Mouse (Mus musculus): ENCODE data around the gene Iqcd. TPM values are rescaled to one million over a fixed set of nuclear protein-coding genes. Genes with fewer than 3 reads are reported as not detected.

Iqcd gene
- total RNA-seq, 2 experiments from 2014 or later = 0.70 to 1.3 TPM

GRCm38 (mm10) chr5:120653873-120654272, 65.1 kb downstream of the Iqcd start:
- no peak for DNase-seq (ENCODE audit: low spot score in 2 of 2)

GRCm38 (mm10) chr5:120656281-120656751, 67.5 kb downstream of the Iqcd start:
- peak; percentile 65 to 72 for DNase-seq (ENCODE audit: low spot score in 2 of 2)

Other genes with a start within 250 kb of the Iqcd start
- gene Lhx5, start 157.3 kb upstream of the Iqcd start, total RNA-seq (2021) = not detected
- 1 to 10 TPM; 7.9 to 8.6 TPM for gene Sdsl, start 116.2 kb upstream of the Iqcd start, total RNA-seq (2021)
- not detected for gene Sds, start 112.5 kb upstream of the Iqcd start, total RNA-seq (2021)
- gene Plbd2, start 85.4 kb upstream of the Iqcd start, total RNA-seq (2021) = 10 to 100 TPM; 54.5 to 57.2 TPM
- 1 to 10 TPM; 5.8 to 8.1 TPM for gene Slc8b1, start 77.8 kb upstream of the Iqcd start, total RNA-seq (2021)
- gene Tpcn1, start 343 bp upstream of the Iqcd start, total RNA-seq (2021) = 10 to 100 TPM; 34.9 to 35.8 TPM
- gene Rita1, start 23.6 kb downstream of the Iqcd start, total RNA-seq (2021) = 10 to 100 TPM; 28.7 to 31.0 TPM
- gene Ddx54, start 23.7 kb downstream of the Iqcd start, total RNA-seq (2021) = 10 to 100 TPM; 34.0 to 41.6 TPM
- gene Cfap73, start 45.2 kb downstream of the Iqcd start, total RNA-seq (2021) = not detected
- 10 to 100 TPM; 70.5 to 83.0 TPM for gene Rasal1, start 59.8 kb downstream of the Iqcd start, total RNA-seq (2021)
- 10 to 100 TPM; 73.1 to 78.8 TPM for gene Dtx1, start 122.9 kb downstream of the Iqcd start, total RNA-seq (2021)
- gene Oas2, start 160.8 kb downstream of the Iqcd start, total RNA-seq (2021) = under 1 TPM in 1 of 2 experiments, not detected in 1; 0.26 TPM
- gene Oas3, start 188.6 kb downstream of the Iqcd start, total RNA-seq (2021) = not detected
- not detected for gene Oas1e, start 206.5 kb downstream of the Iqcd start, total RNA-seq (2021)
- under 1 TPM; 0.56 to 0.80 TPM for gene Oas1c, start 223.5 kb downstream of the Iqcd start, total RNA-seq (2021)